Mouse (Mus musculus) erythroblast, embryonic 14.5 days (primary cell): Measurements from ENCODE around the gene St6galnac3.

Experiments
- GATA1 ChIP-seq: IDR thresholded peaks from 2 replicates; pipeline ENCODE4 v1.6.1; 2012; ENCODE audit warnings: low read length, inconsistent platforms, mixed read lengths
- TAL1 ChIP-seq: IDR thresholded peaks from 3 replicates; pipeline ENCODE4 v1.6.1; 2012; ENCODE audit warnings: low read length, inconsistent platforms, mixed read lengths

GRCm38 (mm10) chr3:153568815-153569214 is 156.2 kb downstream of the St6galnac3 start:
- no peak for TF ChIP-seq GATA1
- no peak for TF ChIP-seq TAL1
